Mouse (Mus musculus) left cerebral cortex, postnatal 14 days (tissue): ENCODE results near the gene Pcna. TPM values are rescaled to one million over a fixed set of nuclear protein-coding genes. Genes with fewer than 3 reads are reported as not detected.
"Not testable (repeated sequence)": the region's sequence is repeated elsewhere in the genome, so short reads cannot be mapped to it uniquely, and the experiment has no call there.

Experiments used
- DNase-seq, 2 experiments: peaks; one replicate each; pipeline ENCODE4 v3.0.0; 2021 to 2022; ENCODE audit warnings: low spot score in 2 of 2, mixed read lengths in 1 of 2
- intact Hi-C: fragments of 180-260 bp; cut with DNase I; formaldehyde crosslinking; loops from one replicate; pipeline ENCODE4 v1.15.1; 2025
- total RNA-seq, 2 experiments: library from RNA; stranded (reverse); gene quantifications; 2 replicates each; pipeline ENCODE4 v1.2.3; 2021

Pcna gene
- total RNA-seq, 2 experiments from 2014 or later: 52.1 to 54.7 TPM

GRCm38 (mm10) chr2:132243370-132243769 is 9.7 kb downstream of the Pcna start:
- intact Hi-C loops: loop anchor here (5.0 kb wide), 1 partner anchor 416 kb away; no protein-coding TSS in a partner anchor
- DNase-seq: no peak

- intact Hi-C loops: loop anchor here (2.0 to 5.0 kb wide), 3 partner anchors 100 to 413 kb away; no protein-coding TSS in a partner anchor
- peak in 1 of 2 experiments; percentile 81 for DNase-seq
These were observed 12.7 kb downstream of the Pcna start for GRCm38 (mm10) chr2:132240457-132240856.

DNA sequence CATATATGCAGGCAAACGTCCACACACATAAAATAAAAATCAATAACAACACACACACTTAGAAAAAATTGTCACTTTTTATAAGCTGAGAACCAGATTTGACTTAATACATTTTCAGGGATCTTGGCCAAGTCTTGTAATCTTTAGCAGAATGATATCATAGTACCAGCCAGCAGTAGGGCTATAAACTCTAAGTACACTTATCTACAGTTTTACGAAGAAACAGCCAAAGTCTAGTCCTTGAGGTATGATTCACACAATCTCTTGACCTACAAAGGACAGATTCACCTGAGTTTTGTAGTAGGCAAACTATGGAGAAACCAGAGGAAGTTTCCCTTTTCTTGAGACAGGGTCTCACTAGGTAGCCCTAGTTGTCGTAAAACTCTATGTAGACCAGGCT is 13.7 kb downstream of the Pcna start:
- intact Hi-C loops, DNase-seq: not testable (repeated sequence)

DNA sequence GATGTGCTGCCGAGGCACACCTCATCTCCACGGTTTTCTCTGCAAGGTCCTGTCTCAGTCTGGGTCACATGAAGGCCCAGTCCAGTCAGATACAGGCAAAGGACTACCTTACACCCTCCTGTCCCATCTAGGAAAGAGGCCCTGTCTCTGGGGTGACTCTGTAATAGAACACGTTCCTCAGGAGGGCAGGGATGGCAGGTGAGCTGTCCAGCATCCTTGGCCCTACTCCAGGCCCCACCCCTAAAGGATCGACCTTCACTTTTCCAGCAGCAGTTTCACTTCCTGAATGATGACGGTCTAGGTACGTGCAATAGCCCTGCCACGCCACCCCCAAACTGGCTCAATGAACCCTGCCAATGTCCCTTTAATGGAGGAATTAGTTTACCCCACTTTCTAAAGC is 17.1 kb downstream of the Pcna start:
- intact Hi-C loops: no loop called here
- no peak for DNase-seq

DNA sequence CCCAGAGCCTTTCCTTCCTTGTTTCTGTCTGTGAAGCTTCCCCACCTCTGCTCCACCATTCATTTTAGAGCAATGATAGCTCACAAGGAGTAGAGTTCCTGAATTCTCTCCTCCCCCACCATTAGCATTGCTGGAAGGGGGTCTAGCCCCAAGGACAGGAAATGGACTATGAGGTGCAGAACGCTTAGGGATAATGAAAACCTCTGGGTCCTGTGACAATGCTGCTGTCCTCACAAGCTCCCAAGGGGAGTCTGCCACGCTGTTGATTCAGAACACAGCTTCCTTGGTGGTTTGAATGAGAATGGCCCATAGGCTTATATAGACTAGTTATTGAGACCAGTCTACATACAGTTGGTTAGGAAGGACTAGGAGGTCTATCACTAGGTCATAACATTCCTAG is 17.8 kb downstream of the Pcna start:
- no peak for DNase-seq
- intact Hi-C loops: no loop called here

GRCm38 (mm10) chr2:132233985-132234765 is 18.9 kb downstream of the Pcna start:
- intact Hi-C loops: no loop called here
- DNase-seq: no peak

DNA sequence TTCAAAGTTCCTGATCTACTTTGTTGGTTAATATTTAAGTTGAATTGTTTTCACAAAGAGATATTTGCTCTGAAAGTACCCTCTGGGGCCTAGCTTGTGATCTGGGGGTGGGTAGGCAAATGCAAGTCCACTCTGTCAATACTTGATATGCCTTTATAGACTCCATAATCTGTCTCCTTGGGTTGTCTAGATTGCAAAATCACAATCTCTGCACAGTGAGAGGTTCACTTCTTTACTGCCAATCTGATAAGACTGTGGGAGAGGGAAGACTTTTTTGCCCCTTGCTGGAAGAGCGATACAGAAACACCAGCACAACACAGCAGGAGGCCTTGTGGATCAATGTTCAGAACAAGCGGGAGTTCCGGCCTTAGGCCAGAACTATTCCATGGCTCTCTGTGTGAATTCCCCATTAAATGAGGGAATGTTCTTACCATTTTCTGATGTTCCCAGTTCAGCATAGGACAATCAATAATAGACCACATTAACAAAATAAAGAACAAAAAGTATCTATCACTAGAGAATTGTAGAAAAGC is 20.6 kb downstream of the Pcna start:
- intact Hi-C loops: no loop called here
- no peak for DNase-seq

GRCm38 (mm10) chr2:132224359-132224758 is 28.8 kb downstream of the Pcna start:
- peak in 1 of 2 experiments; percentile 22 for DNase-seq
- intact Hi-C loops: loop anchor here (5.0 kb wide), 1 partner anchor 82 kb away; no protein-coding TSS in a partner anchor

DNA sequence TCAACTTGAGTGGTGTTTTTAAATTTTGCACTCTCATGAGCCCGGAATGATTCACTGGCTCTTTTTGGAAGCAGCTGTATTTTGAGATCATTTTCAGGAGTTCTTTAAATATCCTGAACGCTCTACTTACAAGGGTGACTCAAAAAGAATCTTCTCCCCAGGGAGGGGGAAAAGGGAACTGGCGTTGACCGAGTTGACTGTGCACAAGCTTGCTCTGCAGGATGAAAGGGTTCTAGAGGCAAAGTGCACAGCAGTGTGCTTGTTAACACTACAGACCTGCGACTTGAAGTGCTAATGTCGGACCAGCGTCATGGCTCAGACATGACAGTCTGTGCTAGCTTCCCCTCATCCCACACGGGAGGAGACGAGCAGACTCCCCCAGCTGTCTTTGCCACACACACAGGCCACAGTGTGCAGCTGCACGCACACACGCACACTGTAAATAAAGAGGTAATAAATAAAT is 31.5 kb downstream of the Pcna start:
- intact Hi-C loops: loop anchor here (5.0 kb wide), 1 partner anchor 79 kb away; no protein-coding TSS in a partner anchor
- peak; percentile 41 to 76 for DNase-seq

DNA sequence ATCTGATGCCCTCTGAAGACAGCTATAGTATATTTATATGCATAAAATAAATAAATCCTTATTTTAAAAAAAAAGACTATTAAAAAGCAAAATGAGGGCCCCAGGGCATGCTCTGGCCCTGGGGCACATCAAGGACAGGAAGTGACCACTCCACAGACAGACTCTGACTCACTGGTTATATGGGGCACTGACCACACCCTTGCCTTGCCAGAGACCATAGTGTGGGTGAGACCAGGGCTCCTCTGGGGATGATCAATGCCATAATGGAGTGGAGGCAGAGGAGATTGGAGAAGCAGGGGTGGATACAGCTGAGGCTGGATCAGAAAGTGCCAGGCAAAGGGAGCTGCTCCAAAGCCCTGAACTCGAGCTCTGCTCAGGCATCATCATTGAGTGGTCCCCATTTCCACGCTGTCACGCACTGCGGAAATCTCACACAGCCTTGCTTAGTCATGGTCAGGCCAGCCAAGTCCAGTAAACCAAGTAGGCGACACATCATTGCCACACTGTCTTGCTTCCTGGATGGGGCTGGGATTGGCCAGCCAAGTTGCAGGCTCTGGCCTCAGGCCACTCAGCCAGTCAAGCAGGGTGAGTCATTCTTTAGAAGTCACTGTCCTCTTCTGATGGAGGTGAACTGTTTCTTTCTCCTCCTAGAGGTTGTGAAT is 41.0 kb downstream of the Pcna start:
- DNase-seq: no peak
- intact Hi-C loops: no loop called here

- DNase-seq: no peak
- intact Hi-C loops: no loop called here
These were observed 42.3 kb downstream of the Pcna start for GRCm38 (mm10) chr2:132210806-132211312.

DNA sequence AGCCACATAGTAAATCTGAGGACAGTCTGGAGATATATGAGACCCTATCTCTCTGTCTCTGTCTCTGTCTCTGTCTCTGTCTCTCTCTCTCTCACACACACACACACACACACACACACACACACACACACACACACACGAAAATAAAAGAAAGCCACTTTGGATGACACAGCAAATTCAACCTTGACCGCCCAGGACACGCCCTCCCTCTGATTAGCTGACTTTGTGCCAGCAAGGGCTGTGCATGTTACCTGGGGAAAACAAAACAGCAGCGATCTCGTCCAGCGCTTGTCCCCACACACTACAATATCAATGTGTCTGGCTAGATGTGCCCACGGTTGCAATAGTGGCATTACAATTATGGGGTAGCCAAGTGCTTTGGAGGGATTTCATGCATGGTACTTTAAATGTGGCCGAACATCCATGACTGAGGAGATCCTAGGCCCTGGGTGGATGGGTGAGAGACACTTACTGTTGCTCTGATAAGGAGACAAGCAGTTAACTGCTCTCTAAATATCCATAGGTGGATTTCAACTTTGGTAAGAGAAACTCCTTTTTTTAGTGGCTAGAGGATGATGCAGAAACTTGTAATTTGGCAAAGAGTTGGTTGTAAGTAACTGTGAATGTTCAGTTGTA is 44.8 kb downstream of the Pcna start:
- DNase-seq: no peak
- intact Hi-C loops: no loop called here

DNA sequence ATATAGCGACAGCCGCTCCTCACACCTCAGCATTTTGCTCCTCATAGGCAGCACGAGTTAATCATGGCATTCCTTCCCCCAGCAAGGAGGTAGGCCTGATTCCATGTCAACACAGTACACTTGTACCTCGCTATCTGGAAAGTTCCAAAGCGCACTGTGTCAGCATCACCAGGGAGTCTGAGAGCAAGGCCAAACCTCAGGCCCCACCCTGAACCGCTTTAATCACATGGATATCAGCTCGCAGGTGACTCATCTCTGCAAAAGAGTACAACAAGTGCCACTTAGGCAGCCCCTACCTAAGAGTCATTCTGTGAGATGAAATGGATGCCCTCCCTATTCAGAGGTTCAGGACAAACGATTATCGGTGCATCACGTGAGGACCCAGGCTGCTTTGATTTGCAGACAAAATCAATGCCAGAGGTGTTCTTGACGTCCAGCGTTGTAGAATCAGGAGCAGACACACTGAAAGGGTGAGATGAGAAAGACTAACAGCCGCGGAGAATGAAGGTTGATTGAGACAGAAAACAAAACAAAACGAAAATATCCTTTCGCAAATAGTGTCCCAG is 46.7 kb downstream of the Pcna start:
- DNase-seq: no peak
- intact Hi-C loops: no loop called here

DNA sequence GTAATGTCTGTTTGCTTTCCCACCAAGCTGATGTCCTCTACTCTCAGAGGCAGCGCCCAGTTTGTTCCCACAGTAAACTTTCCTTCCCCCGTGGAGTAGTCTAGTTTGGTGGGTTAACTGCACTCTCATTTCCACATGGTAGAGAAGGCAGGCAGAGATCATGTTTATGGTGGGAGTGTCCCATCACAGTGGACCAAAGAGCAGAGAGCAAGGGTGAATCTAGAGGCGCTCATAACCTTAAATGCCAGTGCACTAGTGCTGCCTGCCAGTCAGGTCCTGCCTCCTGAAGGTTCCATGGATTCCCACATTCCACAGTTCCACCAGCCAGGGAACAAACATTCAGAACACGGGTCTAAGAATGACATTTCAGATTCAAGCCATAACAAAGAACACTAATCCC is 47.6 kb downstream of the Pcna start:
- intact Hi-C loops: no loop called here
- DNase-seq: no peak

DNA sequence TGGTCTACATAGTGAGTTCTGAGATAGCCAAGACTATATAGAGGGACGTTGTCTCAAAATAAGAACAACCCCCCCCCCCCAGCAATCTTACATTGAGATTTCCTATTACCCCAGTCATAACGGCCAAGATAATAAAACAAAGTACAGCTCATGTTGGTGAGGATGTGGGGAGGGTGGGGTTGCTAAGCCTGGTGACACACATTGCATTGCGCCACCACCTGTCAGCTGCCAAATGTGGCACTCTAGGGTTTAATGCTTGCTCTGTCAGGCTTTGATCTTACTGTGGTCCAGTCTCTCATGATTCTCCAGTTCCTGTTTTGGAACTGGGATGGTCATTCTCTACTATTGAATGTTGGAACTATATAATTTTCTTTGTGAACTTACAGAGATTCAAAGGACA is 49.3 kb downstream of the Pcna start:
- intact Hi-C loops: no loop called here
- no peak for DNase-seq

DNA sequence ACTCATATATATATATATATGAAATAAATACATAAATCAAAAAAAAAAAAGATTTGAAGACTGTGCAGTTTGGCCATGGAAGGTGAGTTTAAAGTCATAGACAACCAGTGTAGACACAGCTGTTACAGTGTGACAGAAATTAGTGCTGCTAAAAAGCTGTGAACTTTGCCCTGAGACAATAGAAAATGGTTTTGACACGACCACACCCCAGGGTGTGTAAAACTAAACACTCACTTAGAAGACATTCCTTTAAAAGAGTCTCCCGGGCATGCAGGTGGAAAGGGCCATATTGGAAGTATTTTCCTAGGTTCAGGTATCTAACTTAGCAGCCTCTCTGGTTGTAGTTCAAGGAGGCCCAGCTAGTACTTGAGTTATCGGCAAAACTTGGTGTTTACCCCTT is 49.9 kb downstream of the Pcna start:
- DNase-seq: no peak
- intact Hi-C loops: no loop called here
